24 mouse cellular contexts compared by ENCODE assay signal in the genomic region with DNA sequence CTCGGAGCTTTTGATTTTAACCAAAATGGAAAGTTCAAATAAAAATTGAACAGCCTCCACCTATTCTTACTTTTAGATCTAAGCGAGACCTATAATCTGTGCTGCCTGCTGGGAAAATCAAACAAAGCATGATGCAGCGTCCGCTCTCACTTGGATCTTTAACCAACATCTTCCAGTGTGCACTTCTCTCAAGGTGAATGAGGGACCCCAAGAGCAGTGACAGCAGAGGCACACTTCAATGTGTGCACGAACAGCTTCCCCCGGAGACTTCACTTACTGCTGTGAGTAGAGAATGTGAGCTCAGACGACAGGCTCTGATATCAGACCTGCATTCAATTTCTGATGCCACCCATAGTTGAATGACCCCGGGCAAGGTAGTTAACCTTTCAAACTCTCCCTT. TPM values are rescaled to one million over a fixed set of nuclear protein-coding genes. Genes with fewer than 3 reads are reported as not detected.
DNase-seq lines count a peak whose midpoint lies in the region; ATAC-seq and TF ChIP-seq lines count a peak whose summit lies in the region.
"Had no signal": no experiment of that assay in that cellular context is flagged by ENCODE, and none has a peak within 500 bp of the region (broad histone marks: within the 10 kb centered on the region; RNA-seq: fewer than 3 reads in every experiment).

No protein-coding gene starts in this region.

- WGBS in forebrain, embryonic 13.5 days: 48% methylated on average over 8 of the region's 8 CpGs
- WGBS in forebrain, postnatal 0 days: 49% methylated on average over 8 of the region's 8 CpGs
- 36% methylated on average over 8 of the region's 8 CpGs for WGBS in midbrain, embryonic 15.5 days
- WGBS in midbrain, embryonic 10.5 days: 59% methylated on average over 8 of the region's 8 CpGs

- no peak overlapping the region for H3K4me3 ChIP-seq in forebrain, embryonic 13.5 days
- H3K4me3 ChIP-seq in forebrain, postnatal 0 days (ENCODE audit: low read depth, low read length): no peak overlapping the region
- H3K4me3 ChIP-seq in midbrain, embryonic 15.5 days: no peak overlapping the region
- H3K4me3 ChIP-seq in midbrain, embryonic 10.5 days: no peak overlapping the region
- H3K4me3 ChIP-seq: embryonic facial prominence, embryonic 10.5 days; embryonic facial prominence, embryonic 12.5 days; forebrain, embryonic 12.5 days had no signal

- DNase-seq in forebrain, postnatal 0 days: no peak
- no peak for DNase-seq in midbrain, embryonic 10.5 days (ENCODE audit: low spot score)
- DNase-seq in brain, embryonic 14.5 days (ENCODE audit: low read depth): peak; percentile 52
- DNase-seq: adrenal gland, adult 8-10 months; adrenal gland, postnatal 14 days; adrenal gland, postnatal 36 days; B cell, adult 2 months; cerebellum, adult 11 months; cerebellum, adult 18-20 months; cerebellum, adult 8-10 months; cerebellum, adult 9-11 months; cerebellum, postnatal 14 days; cerebellum, postnatal 36 days had no signal

- H3K36me3 ChIP-seq in forebrain, embryonic 13.5 days (ENCODE audit: poor library complexity, severe bottlenecking): no peaks in the 10 kb centered on the region
- H3K36me3 ChIP-seq in forebrain, postnatal 0 days (ENCODE audit: insufficient read depth): no peaks in the 10 kb centered on the region
- H3K36me3 ChIP-seq in midbrain, embryonic 15.5 days (replicated peaks): no peaks in the 10 kb centered on the region
- no peaks in the 10 kb centered on the region for H3K36me3 ChIP-seq in midbrain, embryonic 10.5 days
- H3K36me3 ChIP-seq: embryonic facial prominence, embryonic 10.5 days; embryonic facial prominence, embryonic 12.5 days; forebrain, embryonic 12.5 days; G1E had no signal

- H3K4me1 ChIP-seq in forebrain, embryonic 13.5 days: peaks cover 6% of the 10 kb centered on the region; the same call in 1 of the 2 replicates
- H3K4me1 ChIP-seq in forebrain, postnatal 0 days (ENCODE audit: insufficient read depth): no peaks in the 10 kb centered on the region
- 0 out of 2 replicates have a peak, but pooled peaks cover 3% of the 10 kb centered on the region for H3K4me1 ChIP-seq in midbrain, embryonic 15.5 days
- H3K4me1 ChIP-seq in midbrain, embryonic 10.5 days: peaks cover 13% of the 10 kb centered on the region
- H3K4me1 ChIP-seq: embryonic facial prominence, embryonic 10.5 days; embryonic facial prominence, embryonic 12.5 days had no signal

- H3K27me3 ChIP-seq in forebrain, embryonic 13.5 days: peaks cover 5% of the 10 kb centered on the region; the same call in 1 of the 2 replicates
- H3K27me3 ChIP-seq in forebrain, postnatal 0 days (ENCODE audit: insufficient read depth, low read length): no peaks in the 10 kb centered on the region
- H3K27me3 ChIP-seq in midbrain, embryonic 15.5 days (replicated peaks): peaks cover 5% of the 10 kb centered on the region; the same call in 1 of the 2 replicates
- H3K27me3 ChIP-seq in midbrain, embryonic 10.5 days (ENCODE audit: low read depth, poor library complexity, severe bottlenecking): peaks cover 25% of the 10 kb centered on the region
- H3K27me3 ChIP-seq: CH12.LX; embryonic facial prominence, embryonic 12.5 days had no signal

- H3K4me2 ChIP-seq in forebrain, embryonic 13.5 days: no peak overlapping the region
- no peak overlapping the region for H3K4me2 ChIP-seq in forebrain, postnatal 0 days (ENCODE audit: low read depth)
- no peak overlapping the region for H3K4me2 ChIP-seq in midbrain, embryonic 15.5 days
- H3K4me2 ChIP-seq: embryonic facial prominence, embryonic 12.5 days; forebrain, embryonic 12.5 days had no signal

- H3K27ac ChIP-seq in forebrain, embryonic 13.5 days: no peak overlapping the region
- no peak overlapping the region for H3K27ac ChIP-seq in forebrain, postnatal 0 days (ENCODE audit: low read depth, low read length)
- no peak overlapping the region for H3K27ac ChIP-seq in midbrain, embryonic 15.5 days
- H3K27ac ChIP-seq in midbrain, embryonic 10.5 days (replicated peaks): no peak overlapping the region
- H3K27ac ChIP-seq: embryonic facial prominence, embryonic 10.5 days; embryonic facial prominence, embryonic 12.5 days; forebrain, embryonic 12.5 days had no signal

- H3K9ac ChIP-seq in forebrain, embryonic 13.5 days: no peak overlapping the region
- H3K9ac ChIP-seq in forebrain, postnatal 0 days: no peak overlapping the region
- no peak overlapping the region for H3K9ac ChIP-seq in midbrain, embryonic 15.5 days
- H3K9ac ChIP-seq: embryonic facial prominence, embryonic 12.5 days; forebrain, embryonic 12.5 days had no signal

- ATAC-seq in forebrain, embryonic 13.5 days: peak; percentile 37; the same call in 1 of the 2 replicates
- ATAC-seq in forebrain, postnatal 0 days: no peak
- peak; percentile 63 for ATAC-seq in midbrain, embryonic 15.5 days (replicated peaks)
- ATAC-seq: activated CD4-positive, CD25-positive, alpha-beta regulatory T cell, adult 4 months; CD4-positive, CD25-positive, alpha-beta regulatory T cell, adult 4 months; forebrain, embryonic 16.5 days; Patski had no signal

- H3K9me3 ChIP-seq in forebrain, embryonic 13.5 days (replicated peaks): no peaks in the 10 kb centered on the region
- H3K9me3 ChIP-seq in forebrain, postnatal 0 days (ENCODE audit: low read length): no peaks in the 10 kb centered on the region
- H3K9me3 ChIP-seq in midbrain, embryonic 15.5 days: no peaks in the 10 kb centered on the region
- H3K9me3 ChIP-seq in midbrain, embryonic 10.5 days (replicated peaks): no peaks in the 10 kb centered on the region
- H3K9me3 ChIP-seq: embryonic facial prominence, embryonic 10.5 days; embryonic facial prominence, embryonic 12.5 days; forebrain, embryonic 12.5 days had no signal

- no peak for TF ChIP-seq POLR2A in brain, embryonic 14.5 days (IDR thresholded peaks at IDR 0.05; ENCODE audit: borderline replicate concordance, extremely low read depth, insufficient read depth, insufficient read length, poor library complexity, severe bottlenecking)

- no peak for TF ChIP-seq CTCF in forebrain, postnatal 0 days (IDR thresholded peaks at IDR 0.05; ENCODE audit: low read depth)
- TF ChIP-seq CTCF in brain, embryonic 14.5 days (IDR thresholded peaks at IDR 0.05; ENCODE audit: borderline replicate concordance, extremely low read depth, insufficient read depth, insufficient read length): no peak

RNA-seq across cellular contexts. Expression of a gene that starts 16.7 kb away (rescaled TPM):
- 10.5 and 11.1 TPM in 2 replicates for polyA plus RNA-seq in forebrain, embryonic 13.5 days (2015; fragmentation: Nextera tagmentation; extraction: Ambion mirVana)
- 21.6 and 23.3 TPM in 2 replicates for total RNA-seq in forebrain, postnatal 0 days (2014; rRNA removed)
- 9.5 and 14.9 TPM in 2 replicates for polyA plus RNA-seq in forebrain, postnatal 0 days (2015; fragmentation: Nextera tagmentation; extraction: Ambion mirVana)
- polyA plus RNA-seq in midbrain, embryonic 15.5 days (2015; fragmentation: Nextera tagmentation; extraction: Ambion mirVana): 10.8 and 12.2 TPM in 2 replicates
- polyA plus RNA-seq in midbrain, embryonic 10.5 days (2016; fragmentation: Nextera tagmentation; extraction: Ambion mirVana): 7.9 and 12.0 TPM in 2 replicates
- polyA plus RNA-seq in brain, embryonic 14.5 days (2012; rRNA removed): 8.2 and 11.0 TPM in 2 replicates
- polyA plus RNA-seq: G1E had no signal
